Mouse (Mus musculus) neural tube, embryonic 14.5 days (tissue): ENCODE results near the gene Vmn2r78. TPM values are rescaled to one million over a fixed set of nuclear protein-coding genes. Genes with fewer than 3 reads are reported as not detected.
"Not testable (repeated sequence)": the region's sequence is repeated elsewhere in the genome, so short reads cannot be mapped to it uniquely, and the experiment has no call there.

ENCODE experiments used
- ATAC-seq: fragments of 200-750 bp; cut with Nextera tagmentation; 2 replicates; pipeline ENCODE4 v1.8.0; 2017; ENCODE audit warnings: low read depth, mild to moderate bottlenecking, moderate TSS enrichment, moderate library complexity
- H3K27ac ChIP-seq: fragments of 300-500 bp; sonication (generic); 2 replicates; pipeline ENCODE4 v1.5.1; 2014; ENCODE audit warnings: low read depth, mild to moderate bottlenecking, control low read depth, low read length, moderate library complexity, mixed read lengths
- H3K27me3 ChIP-seq: fragments of 300-500 bp; sonication (generic); 2 replicates; pipeline ENCODE4 v1.6.1; 2014; ENCODE audit warnings: low read length; ENCODE audit not compliant: control insufficient read depth, insufficient read depth
- H3K36me3 ChIP-seq: fragments of 300-500 bp; sonication (generic); 2 replicates; pipeline ENCODE4 v1.6.1; 2014; ENCODE audit warnings: low read length, mixed read lengths; ENCODE audit not compliant: control insufficient read depth, insufficient read depth
- H3K4me1 ChIP-seq: fragments of 300-500 bp; sonication (generic); 2 replicates; pipeline ENCODE4 v1.6.1; 2014; ENCODE audit warnings: low read length; ENCODE audit not compliant: control insufficient read depth, insufficient read depth
- H3K4me2 ChIP-seq: fragments of 300-500 bp; sonication (generic); 2 replicates; pipeline ENCODE4 v1.6.1; 2014; ENCODE audit warnings: mild to moderate bottlenecking, low read depth, low read length, control low read depth
- H3K4me3 ChIP-seq: fragments of 300-500 bp; sonication (generic); 2 replicates; pipeline ENCODE4 v1.5.1; 2014; ENCODE audit warnings: low read depth, low read length, control low read depth, mixed read lengths
- H3K9ac ChIP-seq: fragments of 300-500 bp; sonication (generic); replicated peaks from 2 replicates; pipeline ENCODE4 v1.6.1; 2014; ENCODE audit warnings: low read depth, mild to moderate bottlenecking, control low read depth, low read length, mixed read lengths
- H3K9me3 ChIP-seq: fragments of 300-500 bp; sonication (generic); 2 replicates; pipeline ENCODE4 v1.6.1; 2016; ENCODE audit warnings: low read length; ENCODE audit not compliant: control insufficient read depth
- WGBS: fragments of 180-500 bp; shearing (Covaris S2); extraction: QIAGEN DNeasy Blood & Tissue Kit; methylation state at CpG from one replicate; pipeline ENCODE4 v1.1.7; 2014; 5-methylcytosine and 5-hydroxymethylcytosine counted together
- polyA plus RNA-seq: library from polyadenylated mRNA; unstranded; fragments of >200 nt; fragmentation: Nextera tagmentation; extraction: Ambion mirVana; gene quantifications from 2 replicates; pipeline ENCODE4 v1.2.1, GENCODE M21; 2014

Vmn2r78 gene
- polyA plus RNA-seq, result not detected in 2 replicates

DNA sequence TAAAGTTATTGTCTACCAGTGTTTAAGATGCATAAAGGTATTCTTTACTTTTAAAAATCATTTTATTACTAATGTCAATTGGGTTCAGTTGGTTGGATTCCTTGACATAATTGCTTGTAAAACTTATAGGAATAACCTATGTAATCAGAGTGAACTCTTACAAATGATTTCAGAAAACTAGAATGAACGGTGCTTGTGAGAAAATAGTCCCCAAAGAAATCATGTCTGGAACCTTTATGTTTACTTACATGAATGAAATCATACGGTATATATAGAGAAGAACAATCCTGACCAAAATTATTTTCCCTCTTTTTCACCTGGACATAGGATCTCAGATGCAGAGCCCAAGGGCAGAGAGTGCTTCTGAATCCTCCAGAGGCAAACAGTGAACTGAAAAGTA lies at the start of gene Vmn2r78:
Gene Vmn2r78, plus strand, starts transcription at position 301 of the 400 bp plus-strand sequence.
- H3K9me3 ChIP-seq, H3K4me2 ChIP-seq, H3K27me3 ChIP-seq, H3K27ac ChIP-seq, ATAC-seq, H3K4me3 ChIP-seq, H3K36me3 ChIP-seq, H3K9ac ChIP-seq, H3K4me1 ChIP-seq: not testable (repeated sequence)
- WGBS, result 91% methylated on average over 2 of the region's 2 CpGs

DNA sequence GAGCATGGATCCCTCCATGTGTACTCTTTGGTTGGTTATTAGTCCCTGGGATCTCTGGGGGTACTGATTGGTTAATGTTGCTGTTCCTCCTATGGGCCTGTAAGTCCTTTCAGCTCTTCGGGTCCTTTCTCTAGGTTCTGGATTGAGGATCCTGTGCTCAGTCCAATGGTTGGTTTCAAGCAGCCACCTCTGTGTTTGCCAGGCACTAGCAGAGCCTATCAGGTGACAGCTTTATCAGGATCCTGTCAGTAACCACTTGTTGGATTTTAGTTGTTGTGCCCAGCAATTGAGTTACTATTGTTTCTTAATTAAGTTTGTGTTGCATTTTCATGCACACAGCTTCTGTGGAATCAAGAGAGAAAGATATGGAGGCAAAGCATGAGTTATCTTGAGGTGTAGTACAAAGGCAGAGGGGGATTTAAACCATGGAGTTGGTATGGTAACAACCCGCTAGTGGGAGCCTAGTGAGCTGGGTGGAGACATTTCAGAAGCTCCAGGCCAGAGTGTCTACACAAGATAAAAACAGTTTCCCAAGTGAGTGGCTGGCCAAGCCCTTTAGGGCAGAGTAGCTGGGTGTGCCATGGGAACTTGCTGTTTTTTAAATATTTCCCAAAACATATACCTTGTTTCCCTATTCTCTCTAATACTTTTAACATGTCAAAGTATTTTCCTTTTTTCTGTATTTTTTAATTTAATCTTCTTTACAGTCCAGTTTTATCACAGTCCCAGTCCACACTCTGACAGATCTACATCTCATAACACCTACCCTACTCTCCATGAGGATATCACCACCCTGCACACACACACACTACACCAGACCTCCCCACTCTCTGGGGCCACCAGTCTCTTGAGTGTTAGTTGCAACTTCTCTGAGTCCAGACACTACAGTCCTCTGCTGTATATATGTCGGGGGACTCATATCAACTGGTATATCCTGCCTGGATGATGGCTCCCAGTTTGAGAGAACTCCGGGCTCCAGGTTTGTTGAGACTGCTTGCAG lies 25.1 kb upstream of the Vmn2r78 start:
- Histone ChIP-seq H3K36me3 (no peaks in the 10 kb centered on the region), H3K9me3 (no peaks in the 10 kb centered on the region), H3K9ac (no peak overlapping the region), H3K27me3 (no peaks in the 10 kb centered on the region), H3K4me2 (no peak overlapping the region), H3K4me1 (no peaks in the 10 kb centered on the region), H3K4me3 (no peak overlapping the region), H3K27ac (no peak overlapping the region)
- ATAC-seq, result no peak
- 94% methylated on average over 4 of the region's 4 CpGs for WGBS

DNA sequence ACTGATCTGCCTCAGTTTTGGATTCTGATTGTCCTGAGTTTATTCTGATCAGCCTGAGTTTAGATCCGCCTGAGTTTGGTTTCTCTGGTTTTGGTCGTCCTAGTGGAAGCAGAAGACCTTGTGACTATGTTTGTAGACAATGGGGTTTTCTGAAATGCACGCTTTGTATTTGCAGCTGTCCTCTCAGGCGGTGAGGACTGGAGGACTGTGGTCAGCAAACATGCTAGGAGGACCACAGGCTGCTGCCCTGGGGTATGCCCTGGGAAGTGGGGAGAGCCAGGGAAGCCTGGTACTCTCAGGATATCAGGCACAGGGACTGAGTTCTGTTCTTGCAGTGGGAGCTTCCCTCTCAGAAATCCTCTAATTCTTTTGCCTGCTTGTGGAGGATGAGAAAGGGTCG lies 22.4 kb downstream of the Vmn2r78 start:
- no peaks in the 10 kb centered on the region for H3K27me3 ChIP-seq
- no peak overlapping the region for H3K4me2 ChIP-seq
- no peaks in the 10 kb centered on the region for H3K4me1 ChIP-seq
- H3K9ac ChIP-seq, result no peak overlapping the region
- no peaks in the 10 kb centered on the region for H3K9me3 ChIP-seq
- H3K36me3 ChIP-seq, result no peaks in the 10 kb centered on the region
- WGBS, result 84% methylated on average over 5 of the region's 5 CpGs
- H3K4me3 ChIP-seq, result no peak overlapping the region
- no peak for ATAC-seq
- no peak overlapping the region for H3K27ac ChIP-seq

DNA sequence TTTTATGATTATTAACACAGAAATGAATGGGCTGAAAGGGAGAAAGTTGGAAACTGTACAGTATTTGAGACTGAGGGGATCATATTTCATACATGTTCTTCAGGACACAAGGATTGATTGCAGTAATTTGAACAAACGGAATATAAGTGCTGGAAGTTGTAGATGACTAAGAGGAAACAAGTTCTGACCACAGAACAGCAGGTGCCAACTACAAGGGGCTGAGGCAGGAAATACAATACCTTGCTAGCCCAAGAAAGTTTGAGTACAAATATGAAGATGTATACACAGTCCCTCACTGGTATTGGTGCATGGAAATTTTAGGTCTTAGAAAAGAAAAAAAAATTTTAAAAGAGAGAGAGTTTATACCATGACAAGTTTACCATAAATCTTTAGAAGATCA lies 79.8 kb downstream of the Vmn2r78 start:
- no peaks in the 10 kb centered on the region for H3K36me3 ChIP-seq
- H3K27ac ChIP-seq, result no peak overlapping the region
- ATAC-seq, result no peak
- H3K4me2 ChIP-seq, result no peak overlapping the region
- H3K27me3 ChIP-seq, result no peaks in the 10 kb centered on the region
- no peak overlapping the region for H3K4me3 ChIP-seq
- H3K9me3 ChIP-seq, result no peaks in the 10 kb centered on the region
- WGBS, result 82% methylated on average over 1 of the region's 1 CpGs
- H3K9ac ChIP-seq, result no peak overlapping the region
- no peaks in the 10 kb centered on the region for H3K4me1 ChIP-seq

DNA sequence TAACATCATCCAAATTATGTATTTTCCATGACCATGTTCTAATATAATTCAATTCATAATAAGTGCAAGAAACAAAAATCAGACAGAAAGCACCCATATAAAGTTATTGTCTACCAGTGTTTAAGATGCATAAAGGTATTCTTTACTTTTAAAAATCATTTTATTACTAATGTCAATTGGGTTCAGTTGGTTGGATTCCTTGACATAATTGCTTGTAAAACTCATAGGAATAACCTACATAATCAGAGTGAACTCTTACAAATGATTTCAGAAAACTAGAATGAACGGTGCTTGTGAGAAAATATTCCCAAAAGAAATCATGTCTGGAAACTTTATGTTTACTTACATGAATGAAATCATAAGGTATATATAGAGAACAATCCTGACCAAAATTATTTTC lies 80.9 kb downstream of the Vmn2r78 start, which contains the start of gene Vmn2r79:
Gene Vmn2r79, plus strand, starts transcription at position 301 of the 400 bp plus-strand sequence.
- H3K4me2 ChIP-seq, ATAC-seq, H3K4me3 ChIP-seq, H3K9me3 ChIP-seq, H3K36me3 ChIP-seq, H3K4me1 ChIP-seq, H3K27ac ChIP-seq, H3K9ac ChIP-seq, H3K27me3 ChIP-seq: not testable (repeated sequence)
- WGBS, result 92% methylated on average over 1 of the region's 1 CpGs

Other genes starting within 250 kb of the Vmn2r78 start
- gene Olfr292, start 226.8 kb upstream of the Vmn2r78 start, polyA plus RNA-seq, result not detected in 2 replicates
- 0.24 and 1.2 TPM in 2 replicates for gene Folh1, start 139.2 kb upstream of the Vmn2r78 start, polyA plus RNA-seq
- gene Vmn2r77, start 120.1 kb upstream of the Vmn2r78 start, polyA plus RNA-seq, result not detected in 2 replicates
- not detected in 2 replicates for gene Vmn2r79, start 81.0 kb downstream of the Vmn2r78 start, polyA plus RNA-seq